Mouse (Mus musculus) left cerebral cortex, postnatal 36 days (tissue): ENCODE measurements around the gene Gba. TPM values are rescaled to one million over a fixed set of nuclear protein-coding genes. Genes with fewer than 3 reads are reported as not detected.

Source experiments
- DNase-seq, 2 experiments: peaks; one replicate each; pipeline ENCODE4 v3.0.0; 2021 to 2022; ENCODE audit warnings: low spot score in 2 of 2, mixed read lengths in 1 of 2
- intact Hi-C: fragments of 180-260 bp; cut with DNase I; formaldehyde crosslinking; loops from one replicate; pipeline ENCODE4 v1.15.1; 2025
- total RNA-seq, 2 experiments: library from RNA; stranded (reverse); gene quantifications; 2 replicates each; pipeline ENCODE4 v1.2.3; 2021

Gba gene
- total RNA-seq, 2 experiments from 2014 or later = 62.4 to 64.6 TPM

GRCm38 (mm10) chr3:89231345-89231744 lies 28.6 kb downstream of the Gba start:
- intact Hi-C loops = no loop called here
- no peak for DNase-seq

GRCm38 (mm10) chr3:89231772-89232275 lies 29.1 kb downstream of the Gba start:
- DNase-seq = no peak

GRCm38 (mm10) chr3:89232614-89233013 lies 29.9 kb downstream of the Gba start:
- intact Hi-C loops = no loop called here
- DNase-seq = no peak

More at GRCm38 (mm10) chr3:89231772-89232275, 29.1 kb downstream of the Gba start:
- intact Hi-C loops = no loop called here

GRCm38 (mm10) chr3:89233562-89234110 lies 30.9 kb downstream of the Gba start:
- no peak for DNase-seq
- intact Hi-C loops = no loop called here

GRCm38 (mm10) chr3:89236516-89236915 lies 33.8 kb downstream of the Gba start:
- peak; percentile 55 to 64 for DNase-seq
- intact Hi-C loops = no loop called here

- intact Hi-C loops = no loop called here
Observed at GRCm38 (mm10) chr3:89237682-89238081, 35.0 kb downstream of the Gba start.

GRCm38 (mm10) chr3:89238494-89238893 lies 35.8 kb downstream of the Gba start:
- DNase-seq = peak in 1 of 2 experiments; percentile 5
- intact Hi-C loops = no loop called here

More at GRCm38 (mm10) chr3:89237682-89238081, 35.0 kb downstream of the Gba start:
- DNase-seq = no peak

GRCm38 (mm10) chr3:89242331-89242895 lies 39.7 kb downstream of the Gba start:
- DNase-seq = peak in 1 of 2 experiments; percentile 58

GRCm38 (mm10) chr3:89243609-89244008 lies 40.9 kb downstream of the Gba start:
- DNase-seq = no peak
- intact Hi-C loops = loop anchor here (5.0 kb wide), 1 partner anchor 46 kb away; no protein-coding TSS in a partner anchor

More at GRCm38 (mm10) chr3:89242331-89242895, 39.7 kb downstream of the Gba start:
- intact Hi-C loops = loop anchor here (5.0 kb wide), 1 partner anchor 45 kb away; no protein-coding TSS in a partner anchor

GRCm38 (mm10) chr3:89244158-89244981 lies 41.6 kb downstream of the Gba start:
- intact Hi-C loops = loop anchor here (5.0 kb wide), 1 partner anchor 47 kb away; no protein-coding TSS in a partner anchor
- DNase-seq = peak in 1 of 2 experiments; percentile 50

GRCm38 (mm10) chr3:89244982-89245687 lies 42.4 kb downstream of the Gba start:
- peak; percentile 63 to 73 for DNase-seq
- intact Hi-C loops = loop anchor here (5.0 kb wide), 1 partner anchor 48 kb away; no protein-coding TSS in a partner anchor

- intact Hi-C loops = no loop called here
- DNase-seq = peak; percentile 68 to 73
Observed at GRCm38 (mm10) chr3:89245688-89246171, 43.0 kb downstream of the Gba start, which contains the start of gene Krtcap2. Krtcap2 (plus strand) TSS chr3:89245966.

- intact Hi-C loops = no loop called here
- peak; percentile 92 to 93 for DNase-seq
Observed at GRCm38 (mm10) chr3:89246261-89247100, 43.8 kb downstream of the Gba start, which contains the start of gene Trim46. Trim46 (minus strand) TSS chr3:89246309.

- peak in 1 of 2 experiments; percentile 3 for DNase-seq
- intact Hi-C loops = no loop called here
Observed at GRCm38 (mm10) chr3:89247466-89247865, 44.7 kb downstream of the Gba start.

GRCm38 (mm10) chr3:89250435-89251040 lies 47.8 kb downstream of the Gba start:
- DNase-seq = no peak
- intact Hi-C loops = loop anchor here (1.0 to 2.0 kb wide), 2 partner anchors 32 to 58 kb away; no protein-coding TSS in a partner anchor

- intact Hi-C loops = loop anchor here (2.0 kb wide), 1 partner anchor 57 kb away; no protein-coding TSS in a partner anchor
- no peak for DNase-seq
Observed at GRCm38 (mm10) chr3:89251365-89251895, 48.7 kb downstream of the Gba start.

GRCm38 (mm10) chr3:89254994-89255393 lies 52.3 kb downstream of the Gba start:
- intact Hi-C loops = no loop called here
- no peak for DNase-seq
